Mouse (Mus musculus) forebrain, embryonic 10.5 days (tissue): ENCODE measurements at regions not wholly inside any gene's neighbourhood (a gene's known extent, or its start where the extent isn't known, plus 50 kb on each side); places are given as distances from the start of the nearest gene placed in this dataset.
A peak's percentile ranks its signal among the peaks of the same experiment; 100 is the strongest.

Experiments
- DNase-seq: peaks from one replicate; pipeline ENCODE4 v3.0.0-alpha.2; 2017; ENCODE audit warnings: low spot score; ENCODE audit errors: extremely low spot score
- H3K27ac ChIP-seq: fragments of 300-500 bp; sonication (generic); 2 replicates; pipeline ENCODE4 v1.5.1; 2016; ENCODE audit warnings: mild to moderate bottlenecking
- H3K27me3 ChIP-seq: fragments of 300-500 bp; sonication (generic); 2 replicates; pipeline ENCODE4 v1.6.1; 2016; ENCODE audit warnings: mild to moderate bottlenecking; ENCODE audit not compliant: poor library complexity, severe bottlenecking
- H3K36me3 ChIP-seq: fragments of 300-500 bp; sonication (generic); replicated peaks from 2 replicates; pipeline ENCODE4 v1.6.1; 2016; ENCODE audit warnings: mild to moderate bottlenecking, moderate library complexity
- H3K4me1 ChIP-seq: fragments of 300-500 bp; sonication (generic); 2 replicates; pipeline ENCODE4 v1.6.1; 2016
- H3K4me3 ChIP-seq: fragments of 300-500 bp; sonication (generic); 2 replicates; pipeline ENCODE4 v1.5.1; 2016; ENCODE audit warnings: mild to moderate bottlenecking, moderate library complexity
- H3K9me3 ChIP-seq: fragments of 300-500 bp; sonication (generic); 2 replicates; pipeline ENCODE4 v1.6.1; 2016; ENCODE audit warnings: mild to moderate bottlenecking, moderate library complexity
- WGBS: fragments of 180-500 bp; shearing (Covaris S2); methylation state at CpG from one replicate; pipeline ENCODE4 v1.1.7; 2016; 5-methylcytosine and 5-hydroxymethylcytosine counted together

- Histone ChIP-seq H3K4me3 (no peak overlapping the region), H3K9me3 (no peaks in the 10 kb centered on the region), H3K4me1 (peaks cover 42% of the 10 kb centered on the region), H3K36me3 (no peaks in the 10 kb centered on the region), H3K27ac (no peak overlapping the region; the same call in 1 of the 2 replicates), H3K27me3 (peaks cover 5% of the 10 kb centered on the region; the same call in 1 of the 2 replicates)
- 79% methylated on average over 3 of the region's 3 CpGs for WGBS
- DNase-seq: no peak
These were observed 71.0 kb upstream of the Mef2a start for GRCm38 (mm10) chr7:67443666-67444065.

GRCm38 (mm10) chr7:67443001-67443555 is 70.4 kb upstream of the Mef2a start:
- DNase-seq: no peak
- H3K4me1 ChIP-seq: peaks cover 42% of the 10 kb centered on the region
- no peaks in the 10 kb centered on the region for H3K36me3 ChIP-seq
- 48% methylated on average over 12 of the region's 12 CpGs for WGBS
- H3K27me3 ChIP-seq: peaks cover 5% of the 10 kb centered on the region; the same call in 1 of the 2 replicates
- H3K4me3 ChIP-seq: no peak overlapping the region
- H3K9me3 ChIP-seq: no peaks in the 10 kb centered on the region
- H3K27ac ChIP-seq: peak overlapping the region; percentile 45

GRCm38 (mm10) chr7:67442284-67442683 is 69.6 kb upstream of the Mef2a start:
- Histone ChIP-seq H3K36me3 (no peaks in the 10 kb centered on the region), H3K9me3 (no peaks in the 10 kb centered on the region), H3K4me1 (peaks cover 44% of the 10 kb centered on the region), H3K27me3 (peaks cover 5% of the 10 kb centered on the region; the same call in 1 of the 2 replicates), H3K27ac (no peak overlapping the region), H3K4me3 (no peak overlapping the region)
- DNase-seq: no peak
- WGBS: 85% methylated on average over 7 of the region's 7 CpGs

GRCm38 (mm10) chr7:67440806-67441205 is 68.1 kb upstream of the Mef2a start:
- DNase-seq: no peak
- Histone ChIP-seq H3K4me3 (no peak overlapping the region), H3K27ac (no peak overlapping the region), H3K36me3 (no peaks in the 10 kb centered on the region), H3K4me1 (peaks cover 41% of the 10 kb centered on the region), H3K27me3 (no peaks in the 10 kb centered on the region), H3K9me3 (no peaks in the 10 kb centered on the region)
- 92% methylated on average over 8 of the region's 8 CpGs for WGBS

- Histone ChIP-seq H3K4me3 (no peak overlapping the region), H3K9me3 (no peaks in the 10 kb centered on the region), H3K27me3 (no peaks in the 10 kb centered on the region), H3K4me1 (peaks cover 7% of the 10 kb centered on the region; the same call in 1 of the 2 replicates), H3K36me3 (no peaks in the 10 kb centered on the region), H3K27ac (0 out of 2 replicates have a peak overlapping the region, but pooled peaks have one; percentile 20)
- 74% methylated on average over 8 of the region's 8 CpGs for WGBS
- no peak for DNase-seq
These were observed 64.8 kb upstream of the Mef2a start for GRCm38 (mm10) chr7:67437216-67438006.

GRCm38 (mm10) chr7:67435643-67436339 is 63.1 kb upstream of the Mef2a start:
- Histone ChIP-seq H3K9me3 (no peaks in the 10 kb centered on the region), H3K36me3 (no peaks in the 10 kb centered on the region), H3K27me3 (no peaks in the 10 kb centered on the region), H3K27ac (peak overlapping the region; percentile 58; the same call in 1 of the 2 replicates), H3K4me3 (no peak overlapping the region), H3K4me1 (peaks cover 7% of the 10 kb centered on the region; the same call in 1 of the 2 replicates)
- WGBS: 81% methylated on average over 11 of the region's 11 CpGs
- DNase-seq: no peak

- no peak for DNase-seq
- H3K9me3 ChIP-seq: no peaks in the 10 kb centered on the region
- H3K4me3 ChIP-seq: no peak overlapping the region
- no peak overlapping the region for H3K27ac ChIP-seq
- WGBS: 88% methylated on average over 7 of the region's 7 CpGs
- no peaks in the 10 kb centered on the region for H3K4me1 ChIP-seq
- H3K27me3 ChIP-seq: no peaks in the 10 kb centered on the region
- no peaks in the 10 kb centered on the region for H3K36me3 ChIP-seq
These were observed 58.3 kb upstream of the Mef2a start for GRCm38 (mm10) chr7:67430987-67431386.

GRCm38 (mm10) chr7:67430041-67430440 is 57.4 kb upstream of the Mef2a start:
- no peaks in the 10 kb centered on the region for H3K36me3 ChIP-seq
- no peak for DNase-seq
- H3K4me1 ChIP-seq: no peaks in the 10 kb centered on the region
- no peaks in the 10 kb centered on the region for H3K9me3 ChIP-seq
- H3K27me3 ChIP-seq: no peaks in the 10 kb centered on the region
- H3K4me3 ChIP-seq: no peak overlapping the region
- WGBS: 84% methylated on average over 4 of the region's 4 CpGs
- no peak overlapping the region for H3K27ac ChIP-seq

GRCm38 (mm10) chr7:67429008-67429873 is 56.6 kb upstream of the Mef2a start:
- no peak overlapping the region for H3K4me3 ChIP-seq
- 96% methylated on average over 28 of the region's 28 CpGs for WGBS
- H3K27me3 ChIP-seq: no peaks in the 10 kb centered on the region
- H3K9me3 ChIP-seq: no peaks in the 10 kb centered on the region
- no peak for DNase-seq
- no peak overlapping the region for H3K27ac ChIP-seq
- H3K36me3 ChIP-seq: no peaks in the 10 kb centered on the region
- H3K4me1 ChIP-seq: no peaks in the 10 kb centered on the region

GRCm38 (mm10) chr7:67428388-67428787 is 55.7 kb upstream of the Mef2a start:
- H3K36me3 ChIP-seq: no peaks in the 10 kb centered on the region
- no peaks in the 10 kb centered on the region for H3K4me1 ChIP-seq
- no peaks in the 10 kb centered on the region for H3K27me3 ChIP-seq
- DNase-seq: no peak
- H3K4me3 ChIP-seq: no peak overlapping the region
- WGBS: 91% methylated on average over 3 of the region's 3 CpGs
- no peaks in the 10 kb centered on the region for H3K9me3 ChIP-seq
- no peak overlapping the region for H3K27ac ChIP-seq

- Histone ChIP-seq H3K27me3 (no peaks in the 10 kb centered on the region), H3K9me3 (no peaks in the 10 kb centered on the region), H3K4me3 (no peak overlapping the region), H3K27ac (no peak overlapping the region), H3K4me1 (0 out of 2 replicates have a peak, but pooled peaks cover 4% of the 10 kb centered on the region), H3K36me3 (no peaks in the 10 kb centered on the region)
- no peak for DNase-seq
These were observed 53.4 kb upstream of the Mef2a start for GRCm38 (mm10) chr7:67426076-67426475.

- H3K36me3 ChIP-seq: no peaks in the 10 kb centered on the region
- 0 out of 2 replicates have a peak, but pooled peaks cover 4% of the 10 kb centered on the region for H3K4me1 ChIP-seq
- WGBS: 68% methylated on average over 1 of the region's 1 CpGs
- 0 out of 2 replicates have a peak overlapping the region, but pooled peaks have one; percentile 26 for H3K27ac ChIP-seq
- no peak overlapping the region for H3K4me3 ChIP-seq
- H3K27me3 ChIP-seq: no peaks in the 10 kb centered on the region
- H3K9me3 ChIP-seq: no peaks in the 10 kb centered on the region
- no peak for DNase-seq
These were observed 52.9 kb upstream of the Mef2a start for GRCm38 (mm10) chr7:67425581-67425980.
